Mouse (Mus musculus) liver, embryonic 16.5 days (tissue): Measurements from ENCODE around the gene Olfr1535. TPM values are rescaled to one million over a fixed set of nuclear protein-coding genes. Genes with fewer than 3 reads are reported as not detected.

Experiments used
- polyA plus RNA-seq: library from polyadenylated mRNA; unstranded; fragments of >200 nt; fragmentation: Nextera tagmentation; extraction: Ambion mirVana; gene quantifications from 2 replicates; pipeline ENCODE4 v1.2.1, GENCODE M21; 2015

The Olfr1535 gene
- polyA plus RNA-seq, 1 experiment from 2014 or later = not detected

Other genes starting within 250 kb of the Olfr1535 start
- not detected in 2 replicates for gene Gpx6, start 247.8 kb downstream of the Olfr1535 start, polyA plus RNA-seq
- gene Olfr1367, start 213.0 kb downstream of the Olfr1535 start, polyA plus RNA-seq = not detected in 2 replicates
- gene Zscan12, start 197.1 kb downstream of the Olfr1535 start, polyA plus RNA-seq = 2.7 and 2.9 TPM in 2 replicates
- gene Zkscan3, start 157.1 kb downstream of the Olfr1535 start, polyA plus RNA-seq = 28.9 and 30.2 TPM in 2 replicates
- 0.82 and 0.97 TPM in 2 replicates for gene Pgbd1, start 118.8 kb downstream of the Olfr1535 start, polyA plus RNA-seq
- 12.0 and 13.3 TPM in 2 replicates for gene Zscan26, start 106.2 kb downstream of the Olfr1535 start, polyA plus RNA-seq
- 0.79 and 1.0 TPM in 2 replicates for gene Nkapl, start 91.4 kb downstream of the Olfr1535 start, polyA plus RNA-seq
- 0.44 TPM in 2 replicates for gene Zkscan4, start 81.0 kb downstream of the Olfr1535 start, polyA plus RNA-seq
- gene Gm10065, start 80.5 kb downstream of the Olfr1535 start, polyA plus RNA-seq = not detected in 2 replicates
- gene AK157302, start 64.7 kb downstream of the Olfr1535 start, polyA plus RNA-seq = 0.62 and 0.70 TPM in 2 replicates
- gene Gm11273, start 58.5 kb downstream of the Olfr1535 start, polyA plus RNA-seq = 4.7 and 5.5 TPM in 2 replicates
- 1.0 and 1.2 TPM in 2 replicates for gene Zkscan8, start 28.8 kb downstream of the Olfr1535 start, polyA plus RNA-seq
- 0.04 TPM in 1 of 2 replicates, not detected in the other for gene Olfr1366, start 17.1 kb downstream of the Olfr1535 start, polyA plus RNA-seq
- gene Olfr1364, start 21.9 kb upstream of the Olfr1535 start, polyA plus RNA-seq = not detected in 2 replicates
- gene Olfr1362, start 54.1 kb upstream of the Olfr1535 start, polyA plus RNA-seq = not detected in 2 replicates
- not detected in 2 replicates for gene Olfr11, start 82.6 kb upstream of the Olfr1535 start, polyA plus RNA-seq
- not detected in 2 replicates for gene Olfr1361, start 103.5 kb upstream of the Olfr1535 start, polyA plus RNA-seq
- gene Olfr1360, start 117.5 kb upstream of the Olfr1535 start, polyA plus RNA-seq = not detected in 2 replicates
- gene Olfr1359, start 138.2 kb upstream of the Olfr1535 start, polyA plus RNA-seq = not detected in 2 replicates
- gene Hist1h2bl, start 156.2 kb upstream of the Olfr1535 start, polyA plus RNA-seq = 3.5 and 6.2 TPM in 2 replicates
- 18.6 and 20.0 TPM in 2 replicates for gene Hist1h2ai, start 156.5 kb upstream of the Olfr1535 start, polyA plus RNA-seq
- 4.4 and 13.9 TPM in 2 replicates for gene Hist1h3h, start 157.8 kb upstream of the Olfr1535 start, polyA plus RNA-seq
- gene Hist1h2bm, start 162.2 kb upstream of the Olfr1535 start, polyA plus RNA-seq = 5.9 and 9.8 TPM in 2 replicates
- 0.99 and 1.0 TPM in 2 replicates for gene Hist1h4j, start 175.2 kb upstream of the Olfr1535 start, polyA plus RNA-seq
- 5.0 and 6.3 TPM in 2 replicates for gene Hist1h4k, start 190.6 kb upstream of the Olfr1535 start, polyA plus RNA-seq
- gene Hist1h2ak, start 193.9 kb upstream of the Olfr1535 start, polyA plus RNA-seq = 40.9 and 50.2 TPM in 2 replicates
- gene Hist1h2bn, start 194.2 kb upstream of the Olfr1535 start, polyA plus RNA-seq = 8.1 and 12.9 TPM in 2 replicates
- gene Hist1h1b, start 220.7 kb upstream of the Olfr1535 start, polyA plus RNA-seq = 22.9 and 30.4 TPM in 2 replicates
- 158 and 190 TPM in 2 replicates for gene Hist1h3i, start 223.5 kb upstream of the Olfr1535 start, polyA plus RNA-seq
- 10.1 and 14.1 TPM in 2 replicates for gene Hist1h2an, start 227.3 kb upstream of the Olfr1535 start, polyA plus RNA-seq
- gene Hist1h2bp, start 227.6 kb upstream of the Olfr1535 start, polyA plus RNA-seq = 3.8 and 7.6 TPM in 2 replicates